Mouse (Mus musculus) liver, embryonic 16.5 days (tissue): ENCODE measurements around the gene Eif4g3. TPM values are rescaled to one million over a fixed set of nuclear protein-coding genes. Genes with fewer than 3 reads are reported as not detected.

Experiments
- ATAC-seq: fragments of 200-750 bp; cut with Nextera tagmentation; 2 replicates; pipeline ENCODE4 v1.8.0; 2017; ENCODE audit warnings: low read depth, mild to moderate bottlenecking, moderate number of reproducible peaks, moderate library complexity
- H3K27ac ChIP-seq: fragments of 300-500 bp; sonication (generic); 2 replicates; pipeline ENCODE4 v1.5.1; 2014; ENCODE audit warnings: mild to moderate bottlenecking, low read length
- H3K27me3 ChIP-seq: fragments of 300-500 bp; sonication (generic); 2 replicates; pipeline ENCODE4 v1.6.1; 2014; ENCODE audit warnings: low read depth, low read length, mixed read lengths; ENCODE audit not compliant: control insufficient read depth, insufficient read depth
- H3K36me3 ChIP-seq: fragments of 300-500 bp; sonication (generic); 2 replicates; pipeline ENCODE4 v1.6.1; 2014; ENCODE audit warnings: mild to moderate bottlenecking; ENCODE audit not compliant: control insufficient read depth, insufficient read depth
- H3K4me1 ChIP-seq: fragments of 300-500 bp; sonication (generic); 2 replicates; pipeline ENCODE4 v1.6.1; 2014; ENCODE audit warnings: low read depth, low read length, mixed read lengths; ENCODE audit not compliant: control insufficient read depth
- H3K4me2 ChIP-seq: fragments of 300-500 bp; sonication (generic); 2 replicates; pipeline ENCODE4 v1.6.1; 2014; ENCODE audit warnings: low read depth, low read length, mixed read lengths
- H3K4me3 ChIP-seq: fragments of 300-500 bp; sonication (generic); 2 replicates; pipeline ENCODE4 v1.5.1; 2014; ENCODE audit warnings: low read depth, mild to moderate bottlenecking, low read length
- H3K9ac ChIP-seq: fragments of 300-500 bp; sonication (generic); 2 replicates; pipeline ENCODE4 v1.6.1; 2014; ENCODE audit warnings: low read depth, low read length
- H3K9me3 ChIP-seq: fragments of 300-500 bp; sonication (generic); replicated peaks from 2 replicates; pipeline ENCODE4 v1.6.1; 2016; ENCODE audit warnings: low read length; ENCODE audit not compliant: control insufficient read depth
- WGBS: fragments of 180-500 bp; shearing (Covaris S2); extraction: QIAGEN DNeasy Blood & Tissue Kit; methylation state at CpG from one replicate; pipeline ENCODE4 v1.1.7; 2014; ENCODE audit not compliant: insufficient replicate concordance; 5-methylcytosine and 5-hydroxymethylcytosine counted together
- polyA plus RNA-seq: library from polyadenylated mRNA; unstranded; fragments of >200 nt; fragmentation: Nextera tagmentation; extraction: Ambion mirVana; gene quantifications from 2 replicates; pipeline ENCODE4 v1.2.1, GENCODE M21; 2015

Eif4g3 gene
- polyA plus RNA-seq, 1 experiment from 2014 or later, result 6.4 TPM

DNA sequence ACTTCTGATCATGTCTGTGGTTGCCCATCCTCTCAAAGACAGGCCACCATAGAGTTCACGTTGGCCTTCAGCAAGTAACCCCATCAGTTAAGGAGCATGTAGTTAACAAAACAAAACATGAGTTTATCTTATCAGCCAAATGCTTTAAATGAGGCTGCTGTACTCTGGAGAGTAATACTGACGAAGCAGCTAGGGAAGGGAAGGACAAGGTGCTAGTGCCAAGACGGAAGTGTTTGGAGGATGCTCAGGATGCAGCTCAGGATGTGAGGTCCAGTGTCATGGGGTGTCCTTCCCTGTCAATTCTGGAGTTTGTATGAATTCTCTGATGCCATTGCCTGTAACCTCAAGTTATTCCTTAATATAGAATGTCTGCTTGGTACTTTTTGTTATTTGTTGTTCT lies 75.0 kb downstream of the Eif4g3 start:
- Histone ChIP-seq H3K27ac (no peak overlapping the region), H3K4me1 (peaks cover 8% of the 10 kb centered on the region), H3K4me3 (no peak overlapping the region), H3K36me3 (peaks cover 3% of the 10 kb centered on the region; the same call in 1 of the 2 replicates), H3K27me3 (no peaks in the 10 kb centered on the region), H3K9me3 (no peaks in the 10 kb centered on the region), H3K4me2 (no peak overlapping the region), H3K9ac (no peak overlapping the region)
- WGBS, result 50% methylated on average over 3 of the region's 3 CpGs
- ATAC-seq, result no peak

DNA sequence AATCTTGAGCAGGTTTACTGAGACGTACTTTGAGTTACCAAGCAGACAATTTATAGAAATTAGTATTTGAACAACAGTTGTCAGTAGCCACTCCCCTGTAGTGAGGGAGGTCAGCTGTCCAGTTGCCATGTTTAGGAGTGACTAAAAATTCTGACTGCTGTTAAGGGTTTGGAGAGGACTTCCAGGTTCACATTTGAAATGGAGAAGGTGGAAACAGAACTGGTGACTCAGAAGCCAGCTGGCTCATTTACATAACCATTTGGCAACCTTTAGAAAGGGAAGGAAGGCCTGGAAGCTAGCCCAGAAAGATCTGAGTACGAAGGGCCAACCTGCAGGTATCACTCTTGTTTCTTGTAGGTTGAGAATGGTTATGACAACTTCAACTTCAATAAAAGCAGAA lies 75.8 kb downstream of the Eif4g3 start:
- no peaks in the 10 kb centered on the region for H3K27me3 ChIP-seq

DNA sequence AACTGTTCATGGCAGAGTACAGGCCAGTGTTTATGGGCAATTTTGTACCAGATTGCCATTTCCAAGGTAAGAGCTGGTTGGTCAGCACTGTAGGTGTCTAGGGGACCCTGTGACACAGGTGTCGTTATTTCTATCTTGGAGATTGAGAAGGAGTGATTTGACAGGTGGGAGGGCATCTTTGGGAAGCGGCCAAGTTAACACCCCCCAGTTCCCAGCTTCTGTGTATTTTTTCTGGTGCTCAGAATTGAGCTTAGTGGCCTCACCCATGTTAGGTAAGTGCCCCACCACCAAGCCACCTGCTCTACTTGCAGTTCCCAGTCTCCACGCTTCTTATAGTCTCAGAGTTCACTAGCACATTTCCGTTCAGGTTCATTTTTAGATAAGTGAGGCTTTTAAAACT lies 76.5 kb downstream of the Eif4g3 start:
- Histone ChIP-seq H3K27ac (no peak overlapping the region), H3K27me3 (no peaks in the 10 kb centered on the region), H3K9ac (no peak overlapping the region), H3K4me1 (peaks cover 8% of the 10 kb centered on the region), H3K36me3 (peaks cover 3% of the 10 kb centered on the region; the same call in 1 of the 2 replicates), H3K4me3 (no peak overlapping the region), H3K9me3 (no peaks in the 10 kb centered on the region), H3K4me2 (no peak overlapping the region)
- WGBS, result 80% methylated on average over 4 of the region's 4 CpGs
- no peak for ATAC-seq

More for the DNA sequence above, 75.8 kb downstream of the Eif4g3 start:
- Histone ChIP-seq H3K36me3 (peaks cover 3% of the 10 kb centered on the region; the same call in 1 of the 2 replicates), H3K27ac (no peak overlapping the region), H3K9ac (no peak overlapping the region), H3K9me3 (no peaks in the 10 kb centered on the region), H3K4me3 (no peak overlapping the region), H3K4me2 (no peak overlapping the region), H3K4me1 (peaks cover 8% of the 10 kb centered on the region)
- ATAC-seq, result no peak
- WGBS, result 51% methylated on average over 2 of the region's 2 CpGs

- Histone ChIP-seq H3K4me3 (no peak overlapping the region), H3K4me2 (no peak overlapping the region), H3K27ac (no peak overlapping the region), H3K36me3 (peaks cover 3% of the 10 kb centered on the region; the same call in 1 of the 2 replicates), H3K9ac (no peak overlapping the region), H3K4me1 (no peaks in the 10 kb centered on the region), H3K9me3 (no peaks in the 10 kb centered on the region), H3K27me3 (no peaks in the 10 kb centered on the region)
- ATAC-seq, result no peak
- WGBS, result 62% methylated on average over 6 of the region's 6 CpGs
Observed at GRCm38 (mm10) chr4:138071497-138071896, 78.7 kb downstream of the Eif4g3 start.

GRCm38 (mm10) chr4:138073086-138073485 lies 80.3 kb downstream of the Eif4g3 start:
- Histone ChIP-seq H3K9me3 (no peaks in the 10 kb centered on the region), H3K27ac (no peak overlapping the region), H3K9ac (no peak overlapping the region), H3K4me3 (no peak overlapping the region), H3K27me3 (no peaks in the 10 kb centered on the region), H3K36me3 (peaks cover 3% of the 10 kb centered on the region; the same call in 1 of the 2 replicates), H3K4me1 (peaks cover 6% of the 10 kb centered on the region), H3K4me2 (no peak overlapping the region)
- WGBS, result 83% methylated on average over 11 of the region's 11 CpGs
- no peak for ATAC-seq

- Histone ChIP-seq H3K9ac (no peak overlapping the region), H3K27ac (no peak overlapping the region), H3K27me3 (no peaks in the 10 kb centered on the region), H3K36me3 (peaks cover 3% of the 10 kb centered on the region; the same call in 1 of the 2 replicates), H3K4me2 (no peak overlapping the region), H3K4me1 (peaks cover 6% of the 10 kb centered on the region), H3K9me3 (no peaks in the 10 kb centered on the region), H3K4me3 (no peak overlapping the region)
- 71% methylated on average over 7 of the region's 7 CpGs for WGBS
- no peak for ATAC-seq
Observed at GRCm38 (mm10) chr4:138073531-138073930, 80.7 kb downstream of the Eif4g3 start.

GRCm38 (mm10) chr4:138074896-138075584 lies 82.2 kb downstream of the Eif4g3 start:
- no peaks in the 10 kb centered on the region for H3K27me3 ChIP-seq
- H3K4me2 ChIP-seq, result no peak overlapping the region
- H3K4me1 ChIP-seq, result peaks cover 17% of the 10 kb centered on the region
- H3K9ac ChIP-seq, result no peak overlapping the region
- 59% methylated on average over 6 of the region's 6 CpGs for WGBS
- no peak overlapping the region for H3K4me3 ChIP-seq
- no peak overlapping the region for H3K27ac ChIP-seq
- peaks cover 3% of the 10 kb centered on the region; the same call in 1 of the 2 replicates for H3K36me3 ChIP-seq
- H3K9me3 ChIP-seq, result no peaks in the 10 kb centered on the region
- no peak for ATAC-seq

GRCm38 (mm10) chr4:138077663-138078295 lies 85.0 kb downstream of the Eif4g3 start:
- Histone ChIP-seq H3K4me3 (no peak overlapping the region), H3K36me3 (no peaks in the 10 kb centered on the region; the same call in 1 of the 2 replicates), H3K27ac (no peak overlapping the region), H3K9ac (no peak overlapping the region), H3K4me2 (no peak overlapping the region), H3K9me3 (no peaks in the 10 kb centered on the region), H3K4me1 (peaks cover 17% of the 10 kb centered on the region), H3K27me3 (no peaks in the 10 kb centered on the region)
- peak; percentile 68 for ATAC-seq
- 56% methylated on average over 3 of the region's 3 CpGs for WGBS

DNA sequence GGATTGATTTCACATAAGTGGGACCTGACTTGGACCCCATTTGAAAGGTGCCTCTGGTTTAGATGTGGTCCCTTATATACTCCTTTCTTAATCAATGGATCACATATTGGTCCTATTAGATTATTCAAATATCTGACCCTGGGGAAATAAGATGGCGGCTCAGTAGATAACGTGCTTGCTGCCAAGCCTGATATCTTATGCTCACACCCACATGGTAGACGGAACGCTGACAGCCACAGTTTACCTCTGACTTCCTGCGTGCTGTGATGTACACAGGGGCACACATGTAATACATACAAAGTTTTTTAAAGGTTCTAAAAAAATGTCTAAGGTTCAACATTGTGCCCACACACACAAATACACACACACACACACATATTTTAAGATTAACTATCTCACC lies 86.4 kb downstream of the Eif4g3 start:
- peak; percentile 69 for ATAC-seq
- Histone ChIP-seq H3K27ac (no peak overlapping the region), H3K27me3 (no peaks in the 10 kb centered on the region), H3K36me3 (no peaks in the 10 kb centered on the region; the same call in none of the 2 replicates), H3K4me2 (no peak overlapping the region), H3K4me3 (no peak overlapping the region), H3K4me1 (peaks cover 17% of the 10 kb centered on the region), H3K9me3 (no peaks in the 10 kb centered on the region), H3K9ac (no peak overlapping the region)
- 41% methylated on average over 5 of the region's 5 CpGs for WGBS
